Mouse (Mus musculus) neural tube, postnatal 0 days (tissue): ENCODE measurements around the gene Plcxd2. TPM values are rescaled to one million over a fixed set of nuclear protein-coding genes. Genes with fewer than 3 reads are reported as not detected.

Experiments
- polyA plus RNA-seq: library from polyadenylated mRNA; unstranded; fragments of >200 nt; fragmentation: Nextera tagmentation; extraction: Ambion mirVana; gene quantifications from 2 replicates; pipeline ENCODE4 v1.2.1, GENCODE M21; 2015

Plcxd2 gene
- polyA plus RNA-seq, result 15.1 and 17.3 TPM in 2 replicates

GRCm38 (mm10) chr16:46010153-46010905, at the start of gene Plcxd2:
TSS of gene Plcxd2 (minus strand) at chr16:46010218.

DNA sequence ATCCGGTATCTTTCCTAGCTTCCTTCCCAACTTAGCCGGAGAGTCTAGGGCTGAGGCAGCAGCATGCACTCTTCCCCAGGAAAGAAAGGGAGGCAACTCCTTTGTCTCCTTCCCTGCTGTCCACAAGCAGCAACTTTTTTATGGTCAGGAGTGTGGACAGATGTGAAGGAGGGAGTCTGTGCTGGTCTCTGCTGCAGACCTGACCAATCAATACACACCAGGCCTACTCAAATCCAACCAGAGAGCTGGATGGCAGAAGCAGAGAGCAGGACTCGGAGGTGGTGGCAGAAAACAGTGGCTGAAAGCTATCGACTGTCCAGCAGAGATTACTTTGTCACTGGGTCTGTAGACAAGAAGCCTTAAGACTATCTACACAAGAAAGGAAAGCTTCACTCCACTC, 56.6 kb downstream of the Plcxd2 start, which contains the start of gene Phldb2:
Gene Phldb2 (minus strand): TSS at position 205 of the 400 bp plus-strand sequence.

Other genes with a start within 250 kb of the Plcxd2 start
- 6.6 TPM in 2 replicates for gene Phldb2, start 56.6 kb downstream of the Plcxd2 start, polyA plus RNA-seq
- 0.12 and 0.14 TPM in 2 replicates for gene Cd96, start 110.0 kb upstream of the Plcxd2 start, polyA plus RNA-seq
- 2.2 and 2.6 TPM in 2 replicates for gene Gm4737, start 144.9 kb upstream of the Plcxd2 start, polyA plus RNA-seq